Mouse (Mus musculus): ENCODE measurements at regions not wholly inside any gene's neighbourhood (a gene's known extent, or its start where the extent isn't known, plus 50 kb on each side); places are given as distances from the start of the nearest gene placed in this dataset.

GRCm38 (mm10) chr1:149074681-149075080 lies 886.4 kb downstream of the Pla2g4a start:
- TF ChIP-seq MAFK (IDR thresholded peaks at IDR 0.05; ENCODE audit: insufficient read depth, low read depth, low read length), result no peak
- no peak for TF ChIP-seq ZC3H11A (IDR thresholded peaks at IDR 0.05; ENCODE audit: borderline replicate concordance, low read depth, low read length)
- no peak for TF ChIP-seq ZNF384 (IDR thresholded peaks at IDR 0.05; ENCODE audit: low read depth, low read length)
